Mouse (Mus musculus): Measurements from ENCODE around the gene Foxj1.

- TF ChIP-seq CTCF (IDR thresholded peaks at IDR 0.05; ENCODE audit: low read depth, low read length) (no peak), POLR2A (IDR thresholded peaks at IDR 0.05; ENCODE audit: insufficient read depth, low read length) (no peak), EP300 (IDR thresholded peaks at IDR 0.05; ENCODE audit: insufficient read depth, low read depth, low read length) (no peak)
Observed at GRCm38 (mm10) chr11:116312359-116312758, 22.8 kb downstream of the Foxj1 start.
